Mouse (Mus musculus): Measurements from ENCODE around the gene Olfr668. TPM values are rescaled to one million over a fixed set of nuclear protein-coding genes. Genes with fewer than 3 reads are reported as not detected.
"Not testable (repeated sequence)": the region's sequence is repeated elsewhere in the genome, so short reads cannot be mapped to it uniquely, and the experiment has no call there.

Gene Olfr668
- not detected in 2 replicates for polyA plus RNA-seq (2016; fragmentation: Nextera tagmentation; extraction: Ambion mirVana)

- no peaks in the 10 kb centered on the region for H3K36me3 ChIP-seq
- no peaks in the 10 kb centered on the region for H3K9me3 ChIP-seq
- 85% methylated on average over 1 of the region's 1 CpGs for WGBS
- H3K4me1 ChIP-seq (replicated peaks): no peaks in the 10 kb centered on the region
- no peak within 1 kb of the TSS for H3K4me3 ChIP-seq
- DNase-seq (ENCODE audit: low spot score): no peak
- no peak within 1 kb of the TSS for H3K27ac ChIP-seq
- no peaks in the 10 kb centered on the region for H3K27me3 ChIP-seq (ENCODE audit: insufficient read depth, poor library complexity, severe bottlenecking)
These were observed at the start of gene Olfr668 for GRCm38 (mm10) chr7:104927957-104928356. Gene Olfr668, minus strand, starts transcription at chr7:104928057.

GRCm38 (mm10) chr7:104972507-104972906, 44.6 kb upstream of the Olfr668 start:
- whole genome bisulfite sequencing: 75% methylated on average over 2 of the region's 2 CpGs
- H3K36me3 ChIP-seq; DNase-seq (ENCODE audit: low spot score); H3K4me1 ChIP-seq (replicated peaks); H3K9me3 ChIP-seq; H3K27ac ChIP-seq; H3K4me3 ChIP-seq; H3K27me3 ChIP-seq (ENCODE audit: insufficient read depth, poor library complexity, severe bottlenecking): not testable (repeated sequence)

- no peak within 1 kb of the TSS for H3K27ac ChIP-seq
- no peak within 1 kb of the TSS for H3K4me3 ChIP-seq
- WGBS: 84% methylated on average over 1 of the region's 1 CpGs
- no peaks in the 10 kb centered on the region for H3K4me1 ChIP-seq (replicated peaks)
- H3K9me3 ChIP-seq: peaks cover 3% of the 10 kb centered on the region; the same call in 1 of the 2 replicates
- DNase-seq (ENCODE audit: low spot score): no peak
- H3K36me3 ChIP-seq: no peaks in the 10 kb centered on the region
- H3K27me3 ChIP-seq (ENCODE audit: insufficient read depth, poor library complexity, severe bottlenecking): no peaks in the 10 kb centered on the region
These were observed 34.7 kb upstream of the Olfr668 start, which contains the start of gene Olfr670 for GRCm38 (mm10) chr7:104962520-104962919. Gene Olfr670, minus strand, starts transcription at chr7:104962620.

- H3K27ac ChIP-seq; DNase-seq (ENCODE audit: low spot score); H3K4me1 ChIP-seq (replicated peaks); H3K27me3 ChIP-seq (ENCODE audit: insufficient read depth, poor library complexity, severe bottlenecking); H3K9me3 ChIP-seq; H3K4me3 ChIP-seq; H3K36me3 ChIP-seq: not testable (repeated sequence)
- WGBS: 95% methylated on average over 16 of the region's 16 CpGs
These were observed 22.4 kb upstream of the Olfr668 start for GRCm38 (mm10) chr7:104950234-104950633.

GRCm38 (mm10) chr7:104933940-104934339, 6.1 kb upstream of the Olfr668 start, which contains the start of gene Olfr669:
Gene Olfr669, plus strand, starts transcription at chr7:104934240.
- H3K4me3 ChIP-seq: no peak within 1 kb of the TSS
- no peaks in the 10 kb centered on the region for H3K27me3 ChIP-seq (ENCODE audit: insufficient read depth, poor library complexity, severe bottlenecking)
- no peaks in the 10 kb centered on the region for H3K4me1 ChIP-seq (replicated peaks)
- WGBS: 84% methylated on average over 1 of the region's 1 CpGs
- H3K36me3 ChIP-seq: no peaks in the 10 kb centered on the region
- H3K27ac ChIP-seq: no peak within 1 kb of the TSS
- no peak for DNase-seq (ENCODE audit: low spot score)
- no peaks in the 10 kb centered on the region for H3K9me3 ChIP-seq

GRCm38 (mm10) chr7:104921382-104921781, 6.5 kb downstream of the Olfr668 start, which contains the start of gene Olfr667:
Gene Olfr667, minus strand, starts transcription at chr7:104921482.
- Histone ChIP-seq H3K4me3 (no peak within 1 kb of the TSS), H3K36me3 (no peaks in the 10 kb centered on the region), H3K9me3 (no peaks in the 10 kb centered on the region), H3K27ac (no peak within 1 kb of the TSS), H3K4me1 (replicated peaks) (no peaks in the 10 kb centered on the region), H3K27me3 (ENCODE audit: insufficient read depth, poor library complexity, severe bottlenecking) (no peaks in the 10 kb centered on the region)
- WGBS: 78% methylated on average over 1 of the region's 1 CpGs
- no peak for DNase-seq (ENCODE audit: low spot score)

- Histone ChIP-seq H3K27me3 (ENCODE audit: insufficient read depth, poor library complexity, severe bottlenecking) (no peaks in the 10 kb centered on the region), H3K4me3 (no peak within 1 kb of the TSS), H3K27ac (no peak within 1 kb of the TSS), H3K36me3 (no peaks in the 10 kb centered on the region), H3K4me1 (replicated peaks) (no peaks in the 10 kb centered on the region), H3K9me3 (no peaks in the 10 kb centered on the region)
- 85% methylated on average over 2 of the region's 2 CpGs for WGBS
- DNase-seq (ENCODE audit: low spot score): no peak
These were observed 32.0 kb downstream of the Olfr668 start, which contains the start of gene Olfr666 for GRCm38 (mm10) chr7:104895852-104896251. Gene Olfr666, minus strand, starts transcription at chr7:104895952.

- H3K27me3 ChIP-seq (ENCODE audit: insufficient read depth, poor library complexity, severe bottlenecking): no peaks in the 10 kb centered on the region
- 70% methylated on average over 1 of the region's 1 CpGs for WGBS
- H3K4me1 ChIP-seq (replicated peaks): no peaks in the 10 kb centered on the region
- no peak within 1 kb of the TSS for H3K4me3 ChIP-seq
- H3K27ac ChIP-seq: no peak within 1 kb of the TSS
- no peaks in the 10 kb centered on the region for H3K9me3 ChIP-seq
- no peak for DNase-seq (ENCODE audit: low spot score)
- no peaks in the 10 kb centered on the region for H3K36me3 ChIP-seq
These were observed 50.1 kb downstream of the Olfr668 start, which contains the start of gene Olfr665 for GRCm38 (mm10) chr7:104877731-104878130. Gene Olfr665, plus strand, starts transcription at chr7:104878031.

Other genes starting within 250 kb of the Olfr668 start
- not detected in 2 replicates for gene Olfr661, start 241.6 kb downstream of the Olfr668 start, polyA plus RNA-seq (2016; fragmentation: Nextera tagmentation; extraction: Ambion mirVana)
- not detected in 2 replicates for gene Usp17le, start 150.6 kb downstream of the Olfr668 start, polyA plus RNA-seq (2016; fragmentation: Nextera tagmentation; extraction: Ambion mirVana)
- gene Usp17lb, start 85.5 kb downstream of the Olfr668 start, polyA plus RNA-seq (2016; fragmentation: Nextera tagmentation; extraction: Ambion mirVana): not detected in 2 replicates
- gene Usp17la, start 71.0 kb downstream of the Olfr668 start, polyA plus RNA-seq (2016; fragmentation: Nextera tagmentation; extraction: Ambion mirVana): not detected in 2 replicates
- gene Olfr665, start 50.0 kb downstream of the Olfr668 start, polyA plus RNA-seq (2016; fragmentation: Nextera tagmentation; extraction: Ambion mirVana): not detected in 2 replicates
- not detected in 2 replicates for gene Olfr666, start 32.1 kb downstream of the Olfr668 start, polyA plus RNA-seq (2016; fragmentation: Nextera tagmentation; extraction: Ambion mirVana)
- gene Olfr667, start 6.6 kb downstream of the Olfr668 start, polyA plus RNA-seq (2016; fragmentation: Nextera tagmentation; extraction: Ambion mirVana): not detected in 2 replicates
- not detected in 2 replicates for gene Olfr669, start 6.2 kb upstream of the Olfr668 start, polyA plus RNA-seq (2016; fragmentation: Nextera tagmentation; extraction: Ambion mirVana)
- gene Olfr670, start 34.6 kb upstream of the Olfr668 start, polyA plus RNA-seq (2016; fragmentation: Nextera tagmentation; extraction: Ambion mirVana): not detected in 2 replicates
- not detected in 2 replicates for gene Olfr671, start 51.1 kb upstream of the Olfr668 start, polyA plus RNA-seq (2016; fragmentation: Nextera tagmentation; extraction: Ambion mirVana)
- gene Olfr672, start 74.0 kb upstream of the Olfr668 start, polyA plus RNA-seq (2016; fragmentation: Nextera tagmentation; extraction: Ambion mirVana): not detected in 2 replicates
- not detected in 2 replicates for gene Olfr675, start 100.4 kb upstream of the Olfr668 start, polyA plus RNA-seq (2016; fragmentation: Nextera tagmentation; extraction: Ambion mirVana)
- not detected in 2 replicates for gene Olfr676, start 104.6 kb upstream of the Olfr668 start, polyA plus RNA-seq (2016; fragmentation: Nextera tagmentation; extraction: Ambion mirVana)
- not detected in 2 replicates for gene Olfr677, start 123.3 kb upstream of the Olfr668 start, polyA plus RNA-seq (2016; fragmentation: Nextera tagmentation; extraction: Ambion mirVana)
- gene Olfr678, start 136.4 kb upstream of the Olfr668 start, polyA plus RNA-seq (2016; fragmentation: Nextera tagmentation; extraction: Ambion mirVana): not detected in 2 replicates
- gene Olfr679, start 153.1 kb upstream of the Olfr668 start, polyA plus RNA-seq (2016; fragmentation: Nextera tagmentation; extraction: Ambion mirVana): not detected in 2 replicates
- gene Olfr680-ps1, start 164.8 kb upstream of the Olfr668 start, polyA plus RNA-seq (2016; fragmentation: Nextera tagmentation; extraction: Ambion mirVana): not detected in 2 replicates
- not detected in 2 replicates for gene Olfr681, start 188.8 kb upstream of the Olfr668 start, polyA plus RNA-seq (2016; fragmentation: Nextera tagmentation; extraction: Ambion mirVana)
- not detected in 2 replicates for gene Olfr683, start 219.0 kb upstream of the Olfr668 start, polyA plus RNA-seq (2016; fragmentation: Nextera tagmentation; extraction: Ambion mirVana)
- gene Olfr684, start 235.6 kb upstream of the Olfr668 start, polyA plus RNA-seq (2016; fragmentation: Nextera tagmentation; extraction: Ambion mirVana): not detected in 2 replicates

Measured in hindbrain, embryonic 10.5 days (tissue).